Mouse (Mus musculus): ENCODE measurements around the gene Gm5741. TPM values are rescaled to one million over a fixed set of nuclear protein-coding genes. Genes with fewer than 3 reads are reported as not detected.

Gm5741 gene
- polyA plus RNA-seq (2015; fragmentation: Nextera tagmentation; extraction: Ambion mirVana) = 1.5 TPM in 1 of 2 replicates, not detected in the other

- peaks cover 18% of the 10 kb centered on the region for H3K4me1 ChIP-seq (replicated peaks)
- no peak within 1 kb of the TSS for H3K9ac ChIP-seq
- peaks cover 52% of the 10 kb centered on the region for H3K36me3 ChIP-seq
Measured at GRCm38 (mm10) chr8:85067982-85068381, at the start of gene Gm5741. Gm5741 (minus strand) TSS chr8:85067982.

GRCm38 (mm10) chr8:85116984-85117383, 49.2 kb upstream of the Gm5741 start:
- H3K4me1 ChIP-seq (replicated peaks) = peaks cover 10% of the 10 kb centered on the region; the same call in 1 of the 2 replicates
- no peaks in the 10 kb centered on the region for H3K27me3 ChIP-seq
- H3K9ac ChIP-seq = no peak overlapping the region
- ATAC-seq (ENCODE audit: low read depth) = no peak
- WGBS = 92% methylated on average over 7 of the region's 7 CpGs
- no peaks in the 10 kb centered on the region for H3K9me3 ChIP-seq
- no peak overlapping the region for H3K27ac ChIP-seq (replicated peaks)
- H3K4me2 ChIP-seq = no peak overlapping the region
- peaks cover under 1% of the 10 kb centered on the region for H3K36me3 ChIP-seq
- H3K4me3 ChIP-seq = no peak overlapping the region

More at GRCm38 (mm10) chr8:85067982-85068381, at the start of gene Gm5741:
- no peaks in the 10 kb centered on the region for H3K27me3 ChIP-seq
- no peak within 1 kb of the TSS for H3K4me2 ChIP-seq
- ATAC-seq (ENCODE audit: low read depth) = no peak
- no peak within 1 kb of the TSS for H3K27ac ChIP-seq (replicated peaks)
- H3K9me3 ChIP-seq = no peaks in the 10 kb centered on the region
- H3K4me3 ChIP-seq = no peak within 1 kb of the TSS

GRCm38 (mm10) chr8:85115501-85115900, 47.7 kb upstream of the Gm5741 start:
- H3K9ac ChIP-seq = no peak overlapping the region
- peaks cover 10% of the 10 kb centered on the region; the same call in 1 of the 2 replicates for H3K4me1 ChIP-seq (replicated peaks)
- no peaks in the 10 kb centered on the region for H3K27me3 ChIP-seq
- ATAC-seq (ENCODE audit: low read depth) = no peak
- 62% methylated on average over 4 of the region's 4 CpGs for WGBS
- H3K4me3 ChIP-seq = no peak overlapping the region
- no peak overlapping the region for H3K4me2 ChIP-seq
- 0 out of 2 replicates have a peak, but pooled peaks cover 10% of the 10 kb centered on the region for H3K9me3 ChIP-seq
- H3K36me3 ChIP-seq = peaks cover 15% of the 10 kb centered on the region
- no peak overlapping the region for H3K27ac ChIP-seq (replicated peaks)

GRCm38 (mm10) chr8:85113241-85113640, 45.5 kb upstream of the Gm5741 start:
- H3K4me2 ChIP-seq = no peak overlapping the region
- H3K4me1 ChIP-seq (replicated peaks) = no peaks in the 10 kb centered on the region
- peaks cover 14% of the 10 kb centered on the region; the same call in 1 of the 2 replicates for H3K9me3 ChIP-seq
- 92% methylated on average over 10 of the region's 10 CpGs for WGBS
- no peak overlapping the region for H3K9ac ChIP-seq
- no peak for ATAC-seq (ENCODE audit: low read depth)
- no peak overlapping the region for H3K4me3 ChIP-seq
- H3K27ac ChIP-seq (replicated peaks) = no peak overlapping the region
- H3K27me3 ChIP-seq = no peaks in the 10 kb centered on the region
- peaks cover 36% of the 10 kb centered on the region for H3K36me3 ChIP-seq

GRCm38 (mm10) chr8:85100076-85100665, 32.4 kb upstream of the Gm5741 start:
- Histone ChIP-seq H3K4me1 (replicated peaks) (no peaks in the 10 kb centered on the region), H3K9ac (no peak overlapping the region), H3K4me2 (no peak overlapping the region), H3K36me3 (peaks cover 39% of the 10 kb centered on the region), H3K27ac (replicated peaks) (no peak overlapping the region), H3K27me3 (no peaks in the 10 kb centered on the region), H3K9me3 (0 out of 2 replicates have a peak, but pooled peaks cover 5% of the 10 kb centered on the region), H3K4me3 (no peak overlapping the region)
- ATAC-seq (ENCODE audit: low read depth) = no peak
- WGBS = 87% methylated on average over 4 of the region's 4 CpGs

GRCm38 (mm10) chr8:85096850-85097249, 29.1 kb upstream of the Gm5741 start:
- H3K9ac ChIP-seq = no peak overlapping the region
- peaks cover 58% of the 10 kb centered on the region for H3K36me3 ChIP-seq
- no peak overlapping the region for H3K4me3 ChIP-seq
- 96% methylated on average over 4 of the region's 4 CpGs for WGBS
- H3K27me3 ChIP-seq = no peaks in the 10 kb centered on the region
- no peak overlapping the region for H3K4me2 ChIP-seq
- ATAC-seq (ENCODE audit: low read depth) = no peak
- H3K9me3 ChIP-seq = 0 out of 2 replicates have a peak, but pooled peaks cover 5% of the 10 kb centered on the region
- no peaks in the 10 kb centered on the region for H3K4me1 ChIP-seq (replicated peaks)
- no peak overlapping the region for H3K27ac ChIP-seq (replicated peaks)

- no peaks in the 10 kb centered on the region for H3K9me3 ChIP-seq
- WGBS = 95% methylated on average over 16 of the region's 16 CpGs
- no peaks in the 10 kb centered on the region for H3K4me1 ChIP-seq (replicated peaks)
- no peak overlapping the region for H3K27ac ChIP-seq (replicated peaks)
- H3K36me3 ChIP-seq = peaks cover 58% of the 10 kb centered on the region
- no peaks in the 10 kb centered on the region for H3K27me3 ChIP-seq
- H3K9ac ChIP-seq = no peak overlapping the region
- no peak for ATAC-seq (ENCODE audit: low read depth)
- no peak overlapping the region for H3K4me3 ChIP-seq
- no peak overlapping the region for H3K4me2 ChIP-seq
Measured at GRCm38 (mm10) chr8:85096196-85096595, 28.4 kb upstream of the Gm5741 start.

- no peak for ATAC-seq (ENCODE audit: low read depth)
- H3K9ac ChIP-seq = no peak overlapping the region
- peaks cover 58% of the 10 kb centered on the region for H3K36me3 ChIP-seq
- H3K9me3 ChIP-seq = no peaks in the 10 kb centered on the region
- H3K27me3 ChIP-seq = no peaks in the 10 kb centered on the region
- H3K27ac ChIP-seq (replicated peaks) = no peak overlapping the region
- no peak overlapping the region for H3K4me2 ChIP-seq
- H3K4me1 ChIP-seq (replicated peaks) = no peaks in the 10 kb centered on the region
- 92% methylated on average over 7 of the region's 7 CpGs for WGBS
- no peak overlapping the region for H3K4me3 ChIP-seq
Measured at GRCm38 (mm10) chr8:85095566-85095965, 27.8 kb upstream of the Gm5741 start.

GRCm38 (mm10) chr8:85095051-85095450, 27.3 kb upstream of the Gm5741 start:
- Histone ChIP-seq H3K27me3 (no peaks in the 10 kb centered on the region), H3K27ac (replicated peaks) (no peak overlapping the region), H3K36me3 (peaks cover 58% of the 10 kb centered on the region), H3K4me3 (no peak overlapping the region), H3K4me1 (replicated peaks) (no peaks in the 10 kb centered on the region), H3K4me2 (no peak overlapping the region), H3K9me3 (no peaks in the 10 kb centered on the region), H3K9ac (no peak overlapping the region)
- 91% methylated on average over 13 of the region's 13 CpGs for WGBS
- no peak for ATAC-seq (ENCODE audit: low read depth)

GRCm38 (mm10) chr8:85091526-85092090, 23.8 kb upstream of the Gm5741 start:
- 32% methylated on average over 21 of the region's 21 CpGs for WGBS
- peaks cover 59% of the 10 kb centered on the region for H3K36me3 ChIP-seq
- no peaks in the 10 kb centered on the region for H3K4me1 ChIP-seq (replicated peaks)
- no peak overlapping the region for H3K27ac ChIP-seq (replicated peaks)
- no peak for ATAC-seq (ENCODE audit: low read depth)
- H3K9me3 ChIP-seq = no peaks in the 10 kb centered on the region
- no peak overlapping the region for H3K4me2 ChIP-seq
- H3K27me3 ChIP-seq = no peaks in the 10 kb centered on the region
- no peak overlapping the region for H3K9ac ChIP-seq
- H3K4me3 ChIP-seq = no peak overlapping the region

GRCm38 (mm10) chr8:85090856-85091255, 23.1 kb upstream of the Gm5741 start:
- no peak overlapping the region for H3K4me3 ChIP-seq
- 91% methylated on average over 11 of the region's 11 CpGs for WGBS
- H3K4me2 ChIP-seq = no peak overlapping the region
- no peaks in the 10 kb centered on the region for H3K27me3 ChIP-seq
- no peaks in the 10 kb centered on the region for H3K4me1 ChIP-seq (replicated peaks)
- H3K9me3 ChIP-seq = no peaks in the 10 kb centered on the region
- no peak overlapping the region for H3K9ac ChIP-seq
- ATAC-seq (ENCODE audit: low read depth) = no peak
- H3K27ac ChIP-seq (replicated peaks) = no peak overlapping the region
- H3K36me3 ChIP-seq = peaks cover 53% of the 10 kb centered on the region

GRCm38 (mm10) chr8:85088771-85089170, 21.0 kb upstream of the Gm5741 start:
- H3K4me2 ChIP-seq = no peak overlapping the region
- no peak for ATAC-seq (ENCODE audit: low read depth)
- peaks cover 42% of the 10 kb centered on the region for H3K36me3 ChIP-seq
- H3K27me3 ChIP-seq = no peaks in the 10 kb centered on the region
- no peak overlapping the region for H3K27ac ChIP-seq (replicated peaks)
- H3K4me1 ChIP-seq (replicated peaks) = peaks cover 6% of the 10 kb centered on the region
- no peak overlapping the region for H3K4me3 ChIP-seq
- 83% methylated on average over 2 of the region's 2 CpGs for WGBS
- H3K9me3 ChIP-seq = no peaks in the 10 kb centered on the region
- H3K9ac ChIP-seq = no peak overlapping the region

GRCm38 (mm10) chr8:85086238-85086637, 18.5 kb upstream of the Gm5741 start:
- no peak overlapping the region for H3K27ac ChIP-seq (replicated peaks)
- no peak overlapping the region for H3K4me3 ChIP-seq
- 81% methylated on average over 3 of the region's 3 CpGs for WGBS
- no peak for ATAC-seq (ENCODE audit: low read depth)
- no peak overlapping the region for H3K4me2 ChIP-seq
- H3K27me3 ChIP-seq = no peaks in the 10 kb centered on the region
- peaks cover 30% of the 10 kb centered on the region for H3K4me1 ChIP-seq (replicated peaks)
- H3K9me3 ChIP-seq = no peaks in the 10 kb centered on the region
- H3K9ac ChIP-seq = no peak overlapping the region
- peaks cover 36% of the 10 kb centered on the region for H3K36me3 ChIP-seq

Data from neural tube, embryonic 13.5 days (tissue).